Mouse (Mus musculus) midbrain, embryonic 14.5 days (tissue): ENCODE data around the gene Kazald1. TPM values are rescaled to one million over a fixed set of nuclear protein-coding genes. Genes with fewer than 3 reads are reported as not detected.

Source experiments
- ATAC-seq: fragments of 200-750 bp; cut with Nextera tagmentation; 2 replicates; pipeline ENCODE4 v1.8.0; 2017; ENCODE audit warnings: moderate number of reproducible peaks, moderate library complexity; ENCODE audit not compliant: low FRiP score, low TSS enrichment
- DNase-seq: peaks from one replicate; pipeline ENCODE4 v3.0.0-alpha.2; 2015
- H3K27ac ChIP-seq: fragments of 300-500 bp; sonication (generic); replicated peaks from 2 replicates; pipeline ENCODE4 v1.5.1; 2014; ENCODE audit warnings: mild to moderate bottlenecking, low read depth, low read length, moderate library complexity
- H3K27me3 ChIP-seq: fragments of 300-500 bp; sonication (generic); 2 replicates; pipeline ENCODE4 v1.6.1; 2014; ENCODE audit warnings: low read length, control low read depth, mixed read lengths; ENCODE audit not compliant: control insufficient read depth, insufficient read depth
- H3K36me3 ChIP-seq: fragments of 300-500 bp; sonication (generic); 2 replicates; pipeline ENCODE4 v1.6.1; 2014; ENCODE audit warnings: low read length, control low read depth; ENCODE audit not compliant: control insufficient read depth, insufficient read depth
- H3K4me1 ChIP-seq: fragments of 300-500 bp; sonication (generic); 2 replicates; pipeline ENCODE4 v1.6.1; 2014; ENCODE audit warnings: mild to moderate bottlenecking, antibody characterized with exemption, low read length, control low read depth; ENCODE audit not compliant: control insufficient read depth, insufficient read depth
- H3K4me2 ChIP-seq: fragments of 300-500 bp; sonication (generic); 2 replicates; pipeline ENCODE4 v1.6.1; 2014; ENCODE audit warnings: mild to moderate bottlenecking, low read length, moderate library complexity
- H3K4me3 ChIP-seq: fragments of 300-500 bp; sonication (generic); replicated peaks from 2 replicates; pipeline ENCODE4 v1.5.1; 2014; ENCODE audit warnings: low read depth, low read length
- H3K9ac ChIP-seq: fragments of 300-500 bp; sonication (generic); replicated peaks from 2 replicates; pipeline ENCODE4 v1.6.1; 2014; ENCODE audit warnings: mild to moderate bottlenecking, low read length, moderate library complexity
- H3K9me3 ChIP-seq: fragments of 300-500 bp; sonication (generic); 2 replicates; pipeline ENCODE4 v1.6.1; 2016; ENCODE audit warnings: low read length, control low read depth, mixed read lengths; ENCODE audit not compliant: control insufficient read depth
- WGBS: fragments of 180-500 bp; shearing (Covaris S2); extraction: QIAGEN DNeasy Blood & Tissue Kit; methylation state at CpG from one replicate; pipeline ENCODE4 v1.1.7; 2014; 5-methylcytosine and 5-hydroxymethylcytosine counted together
- polyA plus RNA-seq: library from polyadenylated mRNA; unstranded; fragments of >200 nt; fragmentation: Nextera tagmentation; extraction: Ambion mirVana; gene quantifications from 2 replicates; pipeline ENCODE4 v1.2.1, GENCODE M21; 2014

Gene Kazald1
- polyA plus RNA-seq, 1 experiment from 2014 or later: 0.72 TPM

DNA sequence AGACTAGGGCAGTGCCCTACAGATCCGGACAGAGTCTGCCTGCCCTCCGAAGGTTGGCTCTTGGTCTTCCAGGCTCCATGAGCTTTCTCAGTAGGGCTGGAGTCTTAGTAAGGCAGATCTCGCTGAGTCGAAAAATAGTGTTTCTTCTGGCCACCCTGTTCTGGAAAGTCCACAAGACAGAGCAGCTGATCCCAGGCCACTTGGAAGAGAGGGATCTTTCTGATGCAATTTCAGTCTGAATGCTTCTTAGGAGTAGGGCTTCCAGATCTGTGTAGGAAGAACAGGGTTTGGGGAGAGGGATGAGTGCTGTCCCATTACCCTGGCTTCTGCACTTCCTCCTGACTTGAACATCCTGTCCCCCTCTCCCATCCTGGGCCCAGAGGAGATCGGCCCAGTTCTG is 29.4 kb upstream of the Kazald1 start, which contains the start of gene Pdzd7:
Gene Pdzd7, minus strand, starts transcription at position 67 of the 400 bp plus-strand sequence.
- Histone ChIP-seq H3K27me3 (peaks cover 8% of the 10 kb centered on the region; the same call in 1 of the 2 replicates), H3K9ac (peak within 1 kb of the TSS; percentile 66; the same call in 1 of the 2 replicates), H3K27ac (peak within 1 kb of the TSS; percentile 91; the same call in 1 of the 2 replicates), H3K9me3 (no peaks in the 10 kb centered on the region), H3K36me3 (peaks cover 15% of the 10 kb centered on the region), H3K4me1 (peaks cover 35% of the 10 kb centered on the region), H3K4me3 (peak within 1 kb of the TSS; percentile 49), H3K4me2 (peak within 1 kb of the TSS; percentile 85)
- no peak for ATAC-seq
- DNase-seq: no peak
- WGBS: 82% methylated on average over 5 of the region's 5 CpGs

DNA sequence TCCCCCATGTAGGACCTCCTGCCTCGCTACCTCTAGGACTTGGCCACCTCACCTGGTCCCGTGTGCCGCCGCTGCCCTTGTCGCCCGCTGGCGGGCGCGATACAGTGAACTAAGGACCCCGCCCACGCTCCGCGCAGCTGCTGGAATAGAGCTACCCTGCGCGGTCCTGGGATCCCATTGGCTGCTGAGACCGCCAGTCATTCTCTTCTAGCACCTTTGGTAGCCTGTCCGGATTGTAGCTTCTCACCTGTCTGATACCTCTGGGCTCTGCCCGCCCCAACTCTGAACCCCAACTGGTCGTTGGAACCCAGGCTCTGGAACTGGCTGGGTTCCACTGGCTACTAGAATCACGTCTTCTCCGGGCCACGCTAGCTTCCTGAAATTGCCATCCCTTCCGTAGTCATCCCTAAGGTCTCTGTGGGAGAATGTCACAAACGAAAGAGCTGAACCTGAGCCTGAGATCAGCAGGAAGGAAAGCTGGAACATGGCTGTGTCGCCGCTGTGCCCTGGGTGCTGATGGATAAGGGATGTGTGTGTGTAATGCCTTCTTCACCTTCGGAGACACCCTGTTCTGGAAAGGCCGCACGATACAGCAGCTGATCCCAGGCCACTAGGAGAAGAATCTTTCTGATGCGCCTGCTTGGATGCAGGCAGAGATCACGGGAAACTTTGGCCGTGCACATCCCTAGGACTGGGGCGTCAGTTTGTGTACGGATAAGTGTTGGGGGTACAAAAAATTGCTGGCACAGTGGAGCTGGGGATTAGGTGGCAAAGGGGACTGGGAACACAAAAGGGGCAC is 28.3 kb upstream of the Kazald1 start:
- Histone ChIP-seq H3K9me3 (no peaks in the 10 kb centered on the region), H3K27me3 (peaks cover 8% of the 10 kb centered on the region; the same call in 1 of the 2 replicates), H3K9ac (peak overlapping the region; percentile 66), H3K27ac (peak overlapping the region; percentile 91), H3K4me3 (peak overlapping the region; percentile 49), H3K36me3 (peaks cover 21% of the 10 kb centered on the region), H3K4me1 (peaks cover 35% of the 10 kb centered on the region), H3K4me2 (peak overlapping the region; percentile 85)
- peak; percentile 93 for DNase-seq
- ATAC-seq: peak; percentile 62
- 2% methylated on average over 34 of the region's 34 CpGs for WGBS

DNA sequence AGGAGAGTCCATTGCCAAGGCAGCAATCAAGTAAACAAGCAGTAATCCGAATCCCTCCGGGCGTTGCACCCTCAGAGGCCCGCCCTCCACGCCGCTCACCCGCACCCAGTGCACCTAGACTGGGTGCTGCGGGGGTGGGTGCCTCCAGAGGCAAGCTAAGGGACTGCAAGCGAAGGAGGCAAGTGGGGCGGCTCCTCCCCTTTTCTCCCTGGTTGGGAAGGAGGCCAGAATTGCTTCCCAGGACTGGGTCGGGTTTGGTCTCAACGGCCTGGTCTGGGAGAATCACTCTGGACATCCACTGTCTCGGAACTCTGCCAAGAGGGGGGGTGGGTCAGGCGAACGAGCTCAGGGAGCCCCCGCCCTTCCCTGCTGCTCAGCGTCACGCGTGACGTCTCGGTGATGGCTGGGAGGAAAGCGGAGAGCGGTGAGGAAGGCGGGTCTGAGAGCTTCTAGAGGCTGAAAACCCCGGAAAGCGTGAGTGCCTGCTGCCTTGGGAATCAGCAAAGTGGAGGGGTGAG is 27.6 kb upstream of the Kazald1 start, which contains the start of gene Sfxn3:
Gene Sfxn3, plus strand, starts transcription at position 87 of the 518 bp plus-strand sequence.
- peak within 1 kb of the TSS; percentile 91 for H3K27ac ChIP-seq
- peak within 1 kb of the TSS; percentile 49 for H3K4me3 ChIP-seq
- peaks cover 35% of the 10 kb centered on the region for H3K4me1 ChIP-seq
- H3K9ac ChIP-seq: peak within 1 kb of the TSS; percentile 66
- WGBS: under 1% methylated on average over 26 of the region's 26 CpGs
- peaks cover 29% of the 10 kb centered on the region for H3K36me3 ChIP-seq
- DNase-seq (peak; percentile 93), ATAC-seq (peak; percentile 85)
- peak within 1 kb of the TSS; percentile 85 for H3K4me2 ChIP-seq
- peaks cover 8% of the 10 kb centered on the region; the same call in 1 of the 2 replicates for H3K27me3 ChIP-seq
- H3K9me3 ChIP-seq: no peaks in the 10 kb centered on the region

DNA sequence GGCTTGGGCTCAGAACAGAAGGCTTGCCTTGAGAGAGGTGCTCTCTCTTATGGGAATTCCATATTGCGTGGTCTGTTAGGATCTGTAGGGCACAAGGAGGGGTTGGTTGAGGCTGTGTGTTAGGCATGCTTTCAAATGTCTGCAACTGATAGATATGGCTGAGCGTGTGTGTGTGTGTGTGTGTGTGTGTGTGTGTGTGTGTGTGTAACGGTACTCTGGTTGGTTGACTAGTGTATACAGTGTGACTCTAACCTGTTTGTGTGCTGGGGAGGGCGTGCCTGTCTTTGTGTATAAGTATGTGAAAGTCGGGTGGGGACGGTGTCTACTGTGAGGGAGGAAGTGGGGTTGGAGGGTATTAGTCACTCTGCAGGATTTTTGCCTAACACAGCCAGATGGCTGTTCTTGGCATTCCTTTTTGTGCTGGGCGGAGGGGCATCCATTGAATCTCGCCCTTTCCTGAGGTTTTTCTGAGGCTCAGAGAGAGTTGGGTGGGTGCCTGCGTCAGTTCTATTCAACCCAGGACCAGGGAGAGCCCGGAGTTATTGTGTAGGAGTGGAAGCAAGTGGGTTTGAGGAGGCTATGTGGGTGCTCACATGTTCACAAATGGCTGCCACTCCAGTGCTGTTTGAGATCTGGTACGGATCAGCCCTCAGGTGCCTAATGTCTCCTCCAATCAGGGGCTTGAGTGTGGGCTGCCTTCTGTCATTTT is 27.0 kb upstream of the Kazald1 start:
- no peaks in the 10 kb centered on the region for H3K9me3 ChIP-seq
- H3K9ac ChIP-seq: peak overlapping the region; percentile 66
- peak overlapping the region; percentile 49 for H3K4me3 ChIP-seq
- peak overlapping the region; percentile 85 for H3K4me2 ChIP-seq
- peaks cover 35% of the 10 kb centered on the region for H3K4me1 ChIP-seq
- no peak; the same call in 1 of the 2 replicates for ATAC-seq
- DNase-seq: peak; percentile 55
- H3K27me3 ChIP-seq: peaks cover 8% of the 10 kb centered on the region; the same call in 1 of the 2 replicates
- H3K36me3 ChIP-seq: peaks cover 35% of the 10 kb centered on the region
- peak overlapping the region; percentile 91 for H3K27ac ChIP-seq
- 42% methylated on average over 11 of the region's 11 CpGs for WGBS

DNA sequence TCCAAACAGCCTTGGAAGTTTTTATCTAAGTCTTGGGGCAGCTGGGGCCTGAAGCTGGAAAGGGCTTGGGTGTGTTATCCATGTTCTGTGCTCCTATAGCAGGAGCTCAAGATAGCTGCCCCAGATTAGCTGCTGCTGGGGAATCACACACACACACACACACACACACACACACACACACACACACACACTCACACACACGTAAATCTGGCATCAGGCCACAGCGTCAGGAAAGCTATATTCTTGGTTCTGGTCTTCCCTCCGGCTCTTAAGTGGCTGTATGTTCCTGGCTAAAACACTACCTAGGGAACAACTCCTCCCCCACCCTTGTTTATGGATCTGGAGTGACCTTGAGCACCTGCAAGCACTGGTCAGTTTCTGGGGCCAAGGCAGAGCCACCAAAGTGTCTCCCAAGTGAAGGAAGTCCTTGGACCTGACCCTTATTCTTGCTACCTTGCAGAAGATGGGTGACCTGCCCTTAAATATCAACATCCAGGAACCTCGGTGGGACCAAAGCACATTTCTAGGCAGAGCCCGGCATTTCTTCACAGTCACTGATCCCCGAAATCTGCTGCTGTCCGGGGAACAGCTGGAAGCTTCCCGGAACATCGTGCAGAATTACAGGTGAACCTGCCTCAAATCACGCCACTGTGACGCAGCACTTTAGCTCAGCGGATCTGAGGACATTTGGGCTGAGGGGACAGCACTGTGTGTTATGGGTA is 26.2 kb upstream of the Kazald1 start:
- peak overlapping the region; percentile 91 for H3K27ac ChIP-seq
- H3K9ac ChIP-seq: peak overlapping the region; percentile 66
- WGBS: 80% methylated on average over 12 of the region's 12 CpGs
- peaks cover 35% of the 10 kb centered on the region for H3K4me1 ChIP-seq
- H3K4me3 ChIP-seq: peak overlapping the region; percentile 49
- H3K27me3 ChIP-seq: peaks cover 8% of the 10 kb centered on the region; the same call in 1 of the 2 replicates
- H3K9me3 ChIP-seq: no peaks in the 10 kb centered on the region
- no peak for ATAC-seq
- DNase-seq: no peak
- H3K4me2 ChIP-seq: peak overlapping the region; percentile 85
- H3K36me3 ChIP-seq: peaks cover 42% of the 10 kb centered on the region

DNA sequence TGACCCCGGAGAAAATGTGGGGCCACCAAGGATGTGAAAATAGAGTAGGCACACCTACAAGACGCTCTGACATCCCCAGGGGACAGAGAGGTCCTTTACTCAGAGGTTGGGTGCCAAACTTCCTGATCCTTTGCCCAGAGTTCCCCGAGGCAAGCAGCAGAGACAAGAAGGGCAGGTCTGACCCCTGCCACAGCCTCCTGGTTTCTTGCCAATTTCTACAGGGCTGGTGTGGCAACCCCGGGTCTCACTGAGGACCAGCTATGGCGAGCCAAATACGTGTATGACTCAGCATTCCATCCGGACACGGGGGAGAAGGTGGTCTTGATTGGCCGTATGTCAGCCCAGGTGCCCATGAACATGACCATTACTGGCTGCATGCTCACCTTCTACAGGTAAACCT is 25.5 kb upstream of the Kazald1 start:
- no peaks in the 10 kb centered on the region for H3K9me3 ChIP-seq
- ATAC-seq (no peak), DNase-seq (no peak)
- H3K36me3 ChIP-seq: peaks cover 49% of the 10 kb centered on the region
- H3K4me3 ChIP-seq: no peak overlapping the region
- peak overlapping the region; percentile 66; the same call in 1 of the 2 replicates for H3K9ac ChIP-seq
- peaks cover 35% of the 10 kb centered on the region for H3K4me1 ChIP-seq
- peak overlapping the region; percentile 85 for H3K4me2 ChIP-seq
- H3K27me3 ChIP-seq: peaks cover 8% of the 10 kb centered on the region; the same call in 1 of the 2 replicates
- 84% methylated on average over 9 of the region's 9 CpGs for WGBS
- H3K27ac ChIP-seq: no peak overlapping the region

DNA sequence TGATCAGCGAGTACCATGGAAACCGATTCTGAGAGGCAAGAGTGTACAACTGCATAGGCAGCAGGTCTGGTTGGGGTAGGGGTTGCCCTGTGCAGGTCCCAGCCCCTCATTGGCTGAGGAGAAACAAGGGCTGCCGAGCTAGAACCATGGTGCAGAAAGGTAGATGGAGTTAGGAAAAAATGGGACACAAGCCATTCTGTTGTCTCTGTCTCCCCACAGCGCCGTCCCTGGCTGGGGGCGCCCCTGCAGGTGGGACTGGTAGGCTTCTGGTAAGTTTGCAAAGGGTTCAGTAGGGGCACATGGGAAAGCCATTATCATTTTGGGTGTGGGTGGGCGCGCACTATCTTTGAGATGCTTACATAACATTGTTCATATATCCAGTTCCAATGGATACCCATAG is 21.6 kb upstream of the Kazald1 start:
- Histone ChIP-seq H3K9me3 (no peaks in the 10 kb centered on the region), H3K27ac (no peak overlapping the region), H3K4me3 (no peak overlapping the region), H3K9ac (no peak overlapping the region), H3K4me2 (no peak overlapping the region), H3K4me1 (peaks cover 31% of the 10 kb centered on the region), H3K27me3 (no peaks in the 10 kb centered on the region), H3K36me3 (peaks cover 59% of the 10 kb centered on the region)
- no peak for ATAC-seq
- no peak for DNase-seq
- 88% methylated on average over 8 of the region's 8 CpGs for WGBS
